Mouse (Mus musculus) liver (tissue): ENCODE results near the gene Tas2r121.
"Not testable (repeated sequence)": the region's sequence is repeated elsewhere in the genome, so short reads cannot be mapped to it uniquely, and the experiment has no call there.

Source experiments
- DNase-seq: peaks from one replicate; pipeline ENCODE4 v3.0.0-alpha.2; 2020; ENCODE audit warnings: mixed read lengths

Gene Tas2r121

GRCm38 (mm10) chr6:132700907-132701306 is at the start of gene Tas2r121:
TSS of gene Tas2r121 (minus strand) at chr6:132701007.
- no peak for DNase-seq

- no peak for DNase-seq
Measured at GRCm38 (mm10) chr6:132750206-132750605, 49.4 kb upstream of the Tas2r121 start.

GRCm38 (mm10) chr6:132737935-132738334 is 37.1 kb upstream of the Tas2r121 start, which contains the start of gene Tas2r115:
TSS of gene Tas2r115 (minus strand) at chr6:132738035.
- no peak for DNase-seq

- DNase-seq: no peak
Measured at GRCm38 (mm10) chr6:132711828-132712227, 11.0 kb upstream of the Tas2r121 start, which contains the start of gene Tas2r122. TSS of gene Tas2r122 (minus strand) at chr6:132711928.

- not testable (repeated sequence) for DNase-seq
Measured at GRCm38 (mm10) chr6:132691596-132691995, 9.2 kb downstream of the Tas2r121 start.

GRCm38 (mm10) chr6:132656653-132657052 is 44.2 kb downstream of the Tas2r121 start, which contains the start of gene Tas2r120:
TSS of gene Tas2r120 (plus strand) at chr6:132656953.
- DNase-seq: no peak

- DNase-seq: no peak
Measured at GRCm38 (mm10) chr6:132651426-132651825, 49.4 kb downstream of the Tas2r121 start, which contains the start of gene A630073D07Rik. TSS of gene A630073D07Rik (minus strand) at chr6:132651526.
